14 mouse cellular contexts compared by ENCODE assay signal in genomic region chr19:55582896-55583653, GRCm38 (mm10).
"Had no signal": no experiment of that assay in that cellular context is flagged by ENCODE, and none has a peak within 500 bp of the region (broad histone marks: within the 10 kb centered on the region; RNA-seq: fewer than 3 reads in every experiment).

No protein-coding gene starts in this region.

- DNase-seq: kidney, adult 11 months; kidney, adult 9 months; kidney, postnatal 25 days; layer of hippocampus, adult 9-11 months; liver; lung, adult 18-20 months; thymus, adult 2 months; thymus, postnatal 25 days had no signal

- H3K4me2 ChIP-seq: intestine, embryonic 15.5 days; liver, embryonic 12.5 days; liver, embryonic 15.5 days; midbrain, embryonic 13.5 days had no signal

- H3K27me3 ChIP-seq: intestine, embryonic 15.5 days; liver, embryonic 12.5 days; liver, embryonic 15.5 days had no signal

- ATAC-seq: intestine, embryonic 15.5 days; liver, embryonic 12.5 days; midbrain, embryonic 13.5 days had no signal

- H3K36me3 ChIP-seq: intestine, embryonic 15.5 days; liver, embryonic 12.5 days; liver, embryonic 15.5 days; midbrain, embryonic 13.5 days had no signal

- H3K4me3 ChIP-seq: intestine, embryonic 15.5 days; layer of hippocampus, adult 2 months; liver, embryonic 12.5 days; liver, embryonic 15.5 days; midbrain, embryonic 13.5 days had no signal

- H3K27ac ChIP-seq: intestine, embryonic 15.5 days; layer of hippocampus, adult 2 months; liver, embryonic 12.5 days; liver, embryonic 15.5 days; macrophage; midbrain, embryonic 13.5 days had no signal

- H3K9me3 ChIP-seq: intestine, embryonic 15.5 days; liver, embryonic 12.5 days; liver, embryonic 15.5 days; midbrain, embryonic 13.5 days had no signal

- H3K9ac ChIP-seq: intestine, embryonic 15.5 days; liver, embryonic 12.5 days; liver, embryonic 15.5 days; midbrain, embryonic 13.5 days had no signal
